Mouse (Mus musculus): ENCODE results near the gene Zbtb33. TPM values are rescaled to one million over a fixed set of nuclear protein-coding genes. Genes with fewer than 3 reads are reported as not detected.
"Not testable (repeated sequence)": the region's sequence is repeated elsewhere in the genome, so short reads cannot be mapped to it uniquely, and the experiment has no call there.

The Zbtb33 gene
- polyA plus RNA-seq (2015; fragmentation: Nextera tagmentation; extraction: Ambion mirVana) = 3.6 and 3.9 TPM in 2 replicates

- H3K4me2 ChIP-seq = peak within 1 kb of the TSS; percentile 52
- WGBS = 21% methylated on average over 66 of the region's 72 CpGs
- peak within 1 kb of the TSS; percentile 60 for H3K9ac ChIP-seq
- H3K27ac ChIP-seq = peak within 1 kb of the TSS; percentile 89
- peak; percentile 96 for ATAC-seq (ENCODE audit: insufficient read depth, low FRiP score, low read depth)
- H3K27me3 ChIP-seq (replicated peaks) = no peaks in the 10 kb centered on the region
- no peaks in the 10 kb centered on the region for H3K36me3 ChIP-seq
- H3K4me1 ChIP-seq = no peaks in the 10 kb centered on the region
- H3K4me3 ChIP-seq (replicated peaks) = peak within 1 kb of the TSS; percentile 67
- no peaks in the 10 kb centered on the region for H3K9me3 ChIP-seq
Measured at GRCm38 (mm10) chrX:38189552-38190457, at the start of gene Zbtb33. Gene Zbtb33, plus strand, starts transcription at chrX:38189793.

GRCm38 (mm10) chrX:38159097-38159496 lies 30.5 kb upstream of the Zbtb33 start:
- no peak overlapping the region for H3K4me2 ChIP-seq
- H3K9me3 ChIP-seq = no peaks in the 10 kb centered on the region
- ATAC-seq (ENCODE audit: insufficient read depth, low FRiP score, low read depth) = no peak
- no peak overlapping the region for H3K9ac ChIP-seq
- H3K27me3 ChIP-seq (replicated peaks) = no peaks in the 10 kb centered on the region
- WGBS = 71% methylated on average over 1 of the region's 1 CpGs
- no peaks in the 10 kb centered on the region for H3K4me1 ChIP-seq
- no peak overlapping the region for H3K4me3 ChIP-seq (replicated peaks)
- H3K27ac ChIP-seq = no peak overlapping the region
- no peaks in the 10 kb centered on the region for H3K36me3 ChIP-seq

GRCm38 (mm10) chrX:38165315-38165714 lies 24.3 kb upstream of the Zbtb33 start:
- no peak for ATAC-seq (ENCODE audit: insufficient read depth, low FRiP score, low read depth)
- Histone ChIP-seq H3K36me3 (no peaks in the 10 kb centered on the region), H3K9ac (no peak overlapping the region), H3K4me3 (replicated peaks) (no peak overlapping the region), H3K27ac (no peak overlapping the region), H3K4me1 (no peaks in the 10 kb centered on the region), H3K4me2 (no peak overlapping the region), H3K27me3 (replicated peaks) (no peaks in the 10 kb centered on the region), H3K9me3 (no peaks in the 10 kb centered on the region)
- 85% methylated on average over 3 of the region's 3 CpGs for WGBS

- no peaks in the 10 kb centered on the region for H3K27me3 ChIP-seq (replicated peaks)
- WGBS = 69% methylated on average over 9 of the region's 9 CpGs
- no peak overlapping the region for H3K4me3 ChIP-seq (replicated peaks)
- no peaks in the 10 kb centered on the region for H3K9me3 ChIP-seq
- H3K36me3 ChIP-seq = no peaks in the 10 kb centered on the region
- no peak for ATAC-seq (ENCODE audit: insufficient read depth, low FRiP score, low read depth)
- no peak overlapping the region for H3K9ac ChIP-seq
- H3K27ac ChIP-seq = no peak overlapping the region
- H3K4me2 ChIP-seq = no peak overlapping the region
- H3K4me1 ChIP-seq = no peaks in the 10 kb centered on the region
Measured at GRCm38 (mm10) chrX:38166064-38166463, 23.5 kb upstream of the Zbtb33 start.

- Histone ChIP-seq H3K9me3 (no peaks in the 10 kb centered on the region), H3K4me2 (no peak overlapping the region), H3K36me3 (no peaks in the 10 kb centered on the region), H3K27ac (no peak overlapping the region), H3K27me3 (replicated peaks) (no peaks in the 10 kb centered on the region), H3K9ac (no peak overlapping the region), H3K4me1 (no peaks in the 10 kb centered on the region), H3K4me3 (replicated peaks) (no peak overlapping the region)
- 72% methylated on average over 4 of the region's 4 CpGs for WGBS
- no peak for ATAC-seq (ENCODE audit: insufficient read depth, low FRiP score, low read depth)
Measured at GRCm38 (mm10) chrX:38166592-38166991, 23.0 kb upstream of the Zbtb33 start.

GRCm38 (mm10) chrX:38179891-38180310 lies 9.7 kb upstream of the Zbtb33 start:
- Histone ChIP-seq H3K4me2 (peak overlapping the region; percentile 31; the same call in 1 of the 2 replicates), H3K4me3 (replicated peaks) (peak overlapping the region; percentile 31; the same call in 1 of the 2 replicates)
- not testable (repeated sequence) for H3K27ac ChIP-seq; H3K4me1 ChIP-seq; H3K36me3 ChIP-seq; H3K9me3 ChIP-seq; H3K27me3 ChIP-seq (replicated peaks); H3K9ac ChIP-seq
- 35% methylated on average over 19 of the region's 19 CpGs for WGBS
- 0 out of 2 replicates have a peak, but pooled peaks have one; percentile 50 for ATAC-seq (ENCODE audit: insufficient read depth, low FRiP score, low read depth)

- H3K27ac ChIP-seq = peak overlapping the region; percentile 35; the same call in 1 of the 2 replicates
- peak overlapping the region; percentile 76 for H3K4me2 ChIP-seq
- ATAC-seq (ENCODE audit: insufficient read depth, low FRiP score, low read depth) = peak; percentile 74
- H3K4me3 ChIP-seq (replicated peaks) = peak overlapping the region; percentile 44
- H3K4me1 ChIP-seq = no peaks in the 10 kb centered on the region
- 24% methylated on average over 38 of the region's 38 CpGs for WGBS
- H3K36me3 ChIP-seq = no peaks in the 10 kb centered on the region
- peak overlapping the region; percentile 19; the same call in 1 of the 2 replicates for H3K9ac ChIP-seq
- H3K27me3 ChIP-seq (replicated peaks) = no peaks in the 10 kb centered on the region
- H3K9me3 ChIP-seq = no peaks in the 10 kb centered on the region
Measured at GRCm38 (mm10) chrX:38180656-38181607, 8.7 kb upstream of the Zbtb33 start.

GRCm38 (mm10) chrX:38181608-38182258 lies 7.9 kb upstream of the Zbtb33 start:
- WGBS = 20% methylated on average over 13 of the region's 15 CpGs
- Histone ChIP-seq H3K4me2 (peak overlapping the region; percentile 76; the same call in 1 of the 2 replicates), H3K27me3 (replicated peaks) (no peaks in the 10 kb centered on the region), H3K9ac (no peak overlapping the region), H3K4me3 (replicated peaks) (no peak overlapping the region), H3K36me3 (no peaks in the 10 kb centered on the region), H3K9me3 (no peaks in the 10 kb centered on the region), H3K4me1 (no peaks in the 10 kb centered on the region), H3K27ac (no peak overlapping the region)
- ATAC-seq (ENCODE audit: insufficient read depth, low FRiP score, low read depth) = peak; percentile 33; the same call in 1 of the 2 replicates

GRCm38 (mm10) chrX:38185520-38185919 lies 4.1 kb upstream of the Zbtb33 start:
- Histone ChIP-seq H3K4me2 (no peak overlapping the region), H3K4me3 (replicated peaks) (no peak overlapping the region), H3K9me3 (no peaks in the 10 kb centered on the region), H3K27me3 (replicated peaks) (no peaks in the 10 kb centered on the region), H3K9ac (no peak overlapping the region), H3K4me1 (no peaks in the 10 kb centered on the region), H3K27ac (no peak overlapping the region), H3K36me3 (no peaks in the 10 kb centered on the region)
- no peak for ATAC-seq (ENCODE audit: insufficient read depth, low FRiP score, low read depth)
- WGBS = 39% methylated on average over 2 of the region's 2 CpGs

GRCm38 (mm10) chrX:38190458-38190764 lies 818 bp downstream of the Zbtb33 start:
- Histone ChIP-seq H3K9ac (0 out of 2 replicates have a peak overlapping the region, but pooled peaks have one; percentile 20), H3K4me2 (peak overlapping the region; percentile 52), H3K27me3 (replicated peaks) (no peaks in the 10 kb centered on the region), H3K9me3 (no peaks in the 10 kb centered on the region), H3K4me1 (no peaks in the 10 kb centered on the region), H3K4me3 (replicated peaks) (peak overlapping the region; percentile 67), H3K27ac (peak overlapping the region; percentile 89), H3K36me3 (no peaks in the 10 kb centered on the region)
- WGBS = 24% methylated on average over 3 of the region's 3 CpGs
- no peak for ATAC-seq (ENCODE audit: insufficient read depth, low FRiP score, low read depth)

GRCm38 (mm10) chrX:38201816-38202215 lies 12.2 kb downstream of the Zbtb33 start:
- H3K27ac ChIP-seq = no peak overlapping the region
- H3K36me3 ChIP-seq = no peaks in the 10 kb centered on the region

More at GRCm38 (mm10) chrX:38201816-38202215, 12.2 kb downstream of the Zbtb33 start:
- no peaks in the 10 kb centered on the region for H3K4me1 ChIP-seq
- no peaks in the 10 kb centered on the region for H3K27me3 ChIP-seq (replicated peaks)
- H3K9ac ChIP-seq = no peak overlapping the region
- no peak for ATAC-seq (ENCODE audit: insufficient read depth, low FRiP score, low read depth)
- H3K4me2 ChIP-seq = no peak overlapping the region
- no peak overlapping the region for H3K4me3 ChIP-seq (replicated peaks)
- no peaks in the 10 kb centered on the region for H3K9me3 ChIP-seq
- WGBS = 74% methylated on average over 2 of the region's 2 CpGs
